Mouse (Mus musculus): ENCODE results near the gene Zfp365. TPM values are rescaled to one million over a fixed set of nuclear protein-coding genes. Genes with fewer than 3 reads are reported as not detected.

The Zfp365 gene
- polyA plus RNA-seq, 1 experiment = 0.14 TPM

DNA sequence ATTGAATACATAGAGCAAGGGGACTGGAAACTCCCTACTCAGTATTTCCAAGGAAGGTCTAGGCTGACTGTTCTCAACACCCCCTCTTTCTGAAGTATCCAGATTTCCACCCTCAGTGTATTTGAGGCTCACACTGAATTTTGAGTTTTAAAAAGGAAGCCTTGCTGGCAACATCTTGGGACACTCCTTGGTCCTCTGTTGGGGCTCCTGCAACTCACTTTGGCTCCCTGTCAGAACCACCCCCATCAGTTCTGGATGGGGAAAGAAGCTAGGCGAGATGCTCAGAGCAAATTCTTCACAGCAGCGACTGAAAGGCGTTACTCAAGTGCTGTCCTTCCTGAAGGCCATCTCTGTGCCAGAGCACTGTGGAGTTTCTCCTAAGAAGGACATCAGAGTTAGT is 47.4 kb downstream of the Zfp365 start:
- no peak for TF ChIP-seq POLR2A (IDR thresholded peaks at IDR 0.05; ENCODE audit: low read depth, low read length)
- no peak for TF ChIP-seq CTCF (conservative IDR thresholded peaks at IDR 0.05; ENCODE audit: insufficient read depth, insufficient read length, low read depth, low read length)
- no peak overlapping the region for H3K27ac ChIP-seq (ENCODE audit: insufficient read depth, low read depth, low read length)
- H3K27me3 ChIP-seq (replicated peaks; ENCODE audit: control insufficient read depth, insufficient read depth, low read length) = no peaks in the 10 kb centered on the region
- no peak overlapping the region for H3K4me3 ChIP-seq (ENCODE audit: insufficient read depth, low read depth, low read length)
- H3K36me3 ChIP-seq (ENCODE audit: control insufficient read depth, insufficient read depth, low read length) = no peaks in the 10 kb centered on the region
- DNase-seq = no peak
- no peaks in the 10 kb centered on the region for H3K4me1 ChIP-seq (ENCODE audit: control insufficient read depth, insufficient read depth, low read length)
- WGBS = 80% methylated on average over 3 of the region's 3 CpGs

DNA sequence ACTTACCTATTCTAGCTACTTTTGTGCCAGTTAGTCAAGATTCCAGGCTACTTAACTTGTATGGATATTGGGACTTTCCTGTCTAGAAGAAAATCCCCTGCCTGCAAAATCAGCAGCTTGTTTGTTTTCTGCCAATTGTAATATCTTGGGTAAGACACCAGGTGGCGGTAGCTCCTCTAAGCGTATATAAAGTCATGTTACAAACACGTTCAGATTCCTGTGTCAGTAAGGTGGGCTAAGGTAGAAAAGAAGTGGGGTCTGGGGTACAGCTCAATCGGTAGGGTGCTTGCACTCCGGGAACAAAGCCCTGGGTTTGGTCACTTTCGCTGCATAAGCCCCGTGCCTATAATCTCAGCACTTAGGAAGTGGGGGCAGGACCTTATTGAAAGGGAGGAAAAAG is 50.1 kb downstream of the Zfp365 start:
- peak; percentile 38; the same call in 1 of the 2 replicates for TF ChIP-seq CTCF (conservative IDR thresholded peaks at IDR 0.05; ENCODE audit: insufficient read depth, insufficient read length, low read depth, low read length)
- TF ChIP-seq POLR2A (IDR thresholded peaks at IDR 0.05; ENCODE audit: low read depth, low read length) = no peak
- peak; percentile 32 for DNase-seq
- no peak overlapping the region for H3K27ac ChIP-seq (ENCODE audit: insufficient read depth, low read depth, low read length)
- H3K27me3 ChIP-seq (replicated peaks; ENCODE audit: control insufficient read depth, insufficient read depth, low read length) = no peaks in the 10 kb centered on the region
- H3K4me3 ChIP-seq (ENCODE audit: insufficient read depth, low read depth, low read length) = no peak overlapping the region
- H3K36me3 ChIP-seq (ENCODE audit: control insufficient read depth, insufficient read depth, low read length) = no peaks in the 10 kb centered on the region
- no peaks in the 10 kb centered on the region for H3K4me1 ChIP-seq (ENCODE audit: control insufficient read depth, insufficient read depth, low read length)
- WGBS = 12% methylated on average over 7 of the region's 7 CpGs

GRCm38 (mm10) chr10:67858878-67859277 is 53.6 kb downstream of the Zfp365 start:
- no peak for TF ChIP-seq POLR2A (IDR thresholded peaks at IDR 0.05; ENCODE audit: low read depth, low read length)
- TF ChIP-seq CTCF (conservative IDR thresholded peaks at IDR 0.05; ENCODE audit: insufficient read depth, insufficient read length, low read depth, low read length) = peak; percentile 93
- no peak overlapping the region for H3K4me3 ChIP-seq (ENCODE audit: insufficient read depth, low read depth, low read length)
- H3K36me3 ChIP-seq (ENCODE audit: control insufficient read depth, insufficient read depth, low read length) = no peaks in the 10 kb centered on the region
- WGBS = 19% methylated on average over 8 of the region's 8 CpGs
- no peak overlapping the region for H3K27ac ChIP-seq (ENCODE audit: insufficient read depth, low read depth, low read length)
- no peaks in the 10 kb centered on the region for H3K27me3 ChIP-seq (replicated peaks; ENCODE audit: control insufficient read depth, insufficient read depth, low read length)
- peak; percentile 77 for DNase-seq
- H3K4me1 ChIP-seq (ENCODE audit: control insufficient read depth, insufficient read depth, low read length) = no peaks in the 10 kb centered on the region

- Histone ChIP-seq H3K27ac (ENCODE audit: insufficient read depth, low read depth, low read length) (no peak overlapping the region), H3K27me3 (replicated peaks; ENCODE audit: control insufficient read depth, insufficient read depth, low read length) (no peaks in the 10 kb centered on the region), H3K36me3 (ENCODE audit: control insufficient read depth, insufficient read depth, low read length) (no peaks in the 10 kb centered on the region), H3K4me3 (ENCODE audit: insufficient read depth, low read depth, low read length) (no peak overlapping the region), H3K4me1 (ENCODE audit: control insufficient read depth, insufficient read depth, low read length) (no peaks in the 10 kb centered on the region)
- 72% methylated on average over 4 of the region's 4 CpGs for WGBS
- TF ChIP-seq POLR2A (IDR thresholded peaks at IDR 0.05; ENCODE audit: low read depth, low read length) = no peak
- TF ChIP-seq CTCF (conservative IDR thresholded peaks at IDR 0.05; ENCODE audit: insufficient read depth, insufficient read length, low read depth, low read length) = no peak
- no peak for DNase-seq
Measured at GRCm38 (mm10) chr10:67857561-67857906, 54.9 kb downstream of the Zfp365 start.

DNA sequence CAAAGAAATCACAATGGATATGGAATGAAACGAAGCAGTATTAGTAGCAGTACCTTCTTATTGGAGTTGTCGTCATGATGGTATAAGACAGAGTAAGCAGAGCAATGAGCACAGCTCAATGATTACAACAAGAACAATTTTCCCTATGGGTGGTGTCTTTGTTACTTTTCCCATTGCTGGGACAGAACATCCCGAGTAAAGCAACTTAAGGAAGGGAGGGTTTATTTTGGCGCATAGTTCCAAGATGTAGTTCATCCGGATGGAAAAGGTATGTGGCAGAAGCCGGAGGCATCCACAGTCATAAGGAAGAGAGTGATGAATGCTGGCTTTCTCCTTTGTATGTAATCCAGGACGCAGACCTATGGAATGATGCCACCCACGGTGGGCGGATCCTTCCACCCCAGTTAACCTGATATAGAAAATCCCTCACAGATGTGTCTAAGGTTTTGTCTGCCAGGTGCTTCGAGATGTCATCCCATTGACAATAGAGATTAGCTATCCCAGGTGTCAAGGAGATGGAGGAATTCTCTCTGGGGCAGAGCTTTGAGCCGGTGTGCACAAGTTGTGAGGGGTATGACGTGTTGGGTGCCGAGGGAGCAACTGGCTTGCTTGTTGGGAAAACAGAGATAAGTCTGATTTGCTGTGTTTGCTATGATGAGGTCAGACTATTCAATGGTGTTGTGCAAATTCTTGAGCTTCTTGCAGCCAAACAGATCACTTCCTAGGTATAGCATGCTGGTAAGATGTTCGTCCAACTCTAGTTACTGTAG is 55.5 kb downstream of the Zfp365 start:
- WGBS = 95% methylated on average over 14 of the region's 14 CpGs
- H3K4me1 ChIP-seq (ENCODE audit: control insufficient read depth, insufficient read depth, low read length) = no peaks in the 10 kb centered on the region
- H3K4me3 ChIP-seq (ENCODE audit: insufficient read depth, low read depth, low read length) = no peak overlapping the region
- no peaks in the 10 kb centered on the region for H3K36me3 ChIP-seq (ENCODE audit: control insufficient read depth, insufficient read depth, low read length)
- DNase-seq = no peak
- no peak overlapping the region for H3K27ac ChIP-seq (ENCODE audit: insufficient read depth, low read depth, low read length)
- TF ChIP-seq CTCF (conservative IDR thresholded peaks at IDR 0.05; ENCODE audit: insufficient read depth, insufficient read length, low read depth, low read length) = no peak
- no peak for TF ChIP-seq POLR2A (IDR thresholded peaks at IDR 0.05; ENCODE audit: low read depth, low read length)
- H3K27me3 ChIP-seq (replicated peaks; ENCODE audit: control insufficient read depth, insufficient read depth, low read length) = no peaks in the 10 kb centered on the region

DNA sequence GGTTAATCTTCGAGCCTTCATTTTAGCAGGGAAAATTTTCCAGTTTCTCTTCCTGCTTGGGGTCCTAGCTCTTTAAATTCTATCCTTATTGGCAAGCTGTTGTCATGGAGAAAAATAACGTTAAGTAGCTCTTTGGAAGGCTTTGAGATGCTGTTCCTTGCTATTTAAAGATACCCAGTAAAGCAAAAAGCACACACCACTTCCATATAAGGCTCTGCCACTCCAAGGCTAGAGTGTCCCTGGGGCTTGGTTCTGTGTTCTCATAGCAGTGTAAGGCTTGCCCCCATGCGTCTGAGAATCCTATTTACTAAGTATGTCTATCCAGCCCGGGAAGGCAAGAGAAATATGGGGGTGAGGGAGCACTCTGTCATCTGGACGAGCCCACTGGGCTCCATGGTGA is 56.7 kb downstream of the Zfp365 start:
- no peak for DNase-seq
- WGBS = 66% methylated on average over 5 of the region's 5 CpGs
- H3K36me3 ChIP-seq (ENCODE audit: control insufficient read depth, insufficient read depth, low read length) = no peaks in the 10 kb centered on the region
- H3K27me3 ChIP-seq (replicated peaks; ENCODE audit: control insufficient read depth, insufficient read depth, low read length) = no peaks in the 10 kb centered on the region
- H3K4me3 ChIP-seq (ENCODE audit: insufficient read depth, low read depth, low read length) = no peak overlapping the region
- no peaks in the 10 kb centered on the region for H3K4me1 ChIP-seq (ENCODE audit: control insufficient read depth, insufficient read depth, low read length)
- H3K27ac ChIP-seq (ENCODE audit: insufficient read depth, low read depth, low read length) = no peak overlapping the region
- no peak for TF ChIP-seq CTCF (conservative IDR thresholded peaks at IDR 0.05; ENCODE audit: insufficient read depth, insufficient read length, low read depth, low read length)
- TF ChIP-seq POLR2A (IDR thresholded peaks at IDR 0.05; ENCODE audit: low read depth, low read length) = no peak

DNA sequence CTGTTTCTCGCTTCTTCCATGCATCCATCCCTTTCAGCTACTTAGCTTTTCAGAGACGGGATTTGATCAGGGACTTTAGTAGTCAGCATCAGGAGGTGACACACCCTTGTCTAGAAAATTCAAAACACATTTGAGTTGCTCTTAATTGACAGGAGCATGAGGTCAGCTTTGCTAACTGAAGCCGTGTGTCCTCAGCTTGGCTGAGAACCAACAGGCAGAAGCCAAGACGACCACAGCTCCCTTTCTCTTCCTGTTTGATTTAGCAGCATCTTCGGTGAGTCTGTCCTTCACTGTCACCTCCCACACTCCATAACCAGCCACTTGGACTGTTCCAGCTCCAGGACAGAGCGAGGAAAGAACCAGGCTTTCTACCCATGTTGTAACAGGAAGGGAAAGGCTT is 60.1 kb downstream of the Zfp365 start:
- no peaks in the 10 kb centered on the region for H3K4me1 ChIP-seq (ENCODE audit: control insufficient read depth, insufficient read depth, low read length)
- DNase-seq = no peak
- WGBS = 55% methylated on average over 6 of the region's 6 CpGs
- no peak overlapping the region for H3K27ac ChIP-seq (ENCODE audit: insufficient read depth, low read depth, low read length)
- TF ChIP-seq POLR2A (IDR thresholded peaks at IDR 0.05; ENCODE audit: low read depth, low read length) = no peak
- TF ChIP-seq CTCF (conservative IDR thresholded peaks at IDR 0.05; ENCODE audit: insufficient read depth, insufficient read length, low read depth, low read length) = no peak
- no peaks in the 10 kb centered on the region for H3K36me3 ChIP-seq (ENCODE audit: control insufficient read depth, insufficient read depth, low read length)
- no peaks in the 10 kb centered on the region for H3K27me3 ChIP-seq (replicated peaks; ENCODE audit: control insufficient read depth, insufficient read depth, low read length)
- H3K4me3 ChIP-seq (ENCODE audit: insufficient read depth, low read depth, low read length) = no peak overlapping the region

All from kidney, adult 2 months (tissue).